Mouse (Mus musculus) brain, adult 10 weeks (tissue): Measurements from ENCODE around the gene Rorc. TPM values are rescaled to one million over a fixed set of nuclear protein-coding genes. Genes with fewer than 3 reads are reported as not detected.

ENCODE experiments used
- polyA plus RNA-seq: library from polyadenylated mRNA; stranded (reverse); fragments of 350-450 nt; fragmentation: Illumina TruSeq; extraction: RNeasy Lipid Tissue Mini Kit (QIAGEN cat#74804); gene quantifications from one replicate; pipeline ENCODE4 v1.2.3, GENCODE M21; 2015; ENCODE audit warnings: low read depth, low replicate concordance

Gene Rorc
- 3.6 TPM for polyA plus RNA-seq

DNA sequence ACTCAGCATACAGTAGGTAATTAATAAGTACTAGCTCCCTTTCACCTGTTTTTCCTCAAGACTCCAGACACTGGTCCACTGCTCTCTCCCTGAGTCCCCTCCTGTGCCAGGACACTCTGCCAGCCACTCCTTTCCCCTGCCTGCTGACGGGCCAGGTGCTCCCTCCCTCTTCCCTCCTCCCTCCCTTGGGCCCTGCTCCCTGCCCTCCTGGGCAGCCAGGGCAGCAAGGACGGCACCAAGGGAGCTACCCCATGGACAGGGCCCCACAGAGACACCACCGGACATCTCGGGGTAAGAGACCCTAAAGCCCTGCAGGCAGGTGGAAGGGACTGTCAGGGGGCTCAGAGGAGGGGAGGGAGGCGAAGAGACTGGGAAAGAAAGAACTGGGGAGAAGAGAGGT is at the start of gene Rorc:
Rorc (plus strand) TSS at position 154 of the 400 bp plus-strand sequence.

DNA sequence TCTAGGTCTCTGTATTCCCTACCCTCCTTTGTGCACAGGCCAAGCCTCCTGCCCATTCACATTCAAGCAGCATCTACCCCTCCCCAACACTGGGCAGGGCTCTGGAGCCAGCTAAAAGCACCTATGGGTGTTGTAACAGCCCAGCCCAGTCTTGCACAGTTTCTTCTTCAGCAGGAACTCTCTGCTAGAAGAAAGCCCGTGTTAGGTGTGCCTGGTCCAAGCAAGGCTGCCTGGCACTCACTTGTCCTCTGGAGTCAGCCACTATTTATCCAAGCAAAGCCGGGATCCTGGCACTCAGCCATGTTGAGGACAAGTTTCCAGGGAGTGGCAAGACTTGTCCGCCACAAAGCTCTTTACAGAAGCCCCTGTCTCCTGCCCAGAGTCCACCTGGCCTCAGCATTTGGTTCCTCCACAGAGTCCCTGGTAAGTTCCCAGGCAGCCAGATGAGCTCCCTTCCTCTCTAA is 30.6 kb upstream of the Rorc start, which contains the start of gene Them5:
Them5 (plus strand) TSS at position 141 of the 464 bp plus-strand sequence.

DNA sequence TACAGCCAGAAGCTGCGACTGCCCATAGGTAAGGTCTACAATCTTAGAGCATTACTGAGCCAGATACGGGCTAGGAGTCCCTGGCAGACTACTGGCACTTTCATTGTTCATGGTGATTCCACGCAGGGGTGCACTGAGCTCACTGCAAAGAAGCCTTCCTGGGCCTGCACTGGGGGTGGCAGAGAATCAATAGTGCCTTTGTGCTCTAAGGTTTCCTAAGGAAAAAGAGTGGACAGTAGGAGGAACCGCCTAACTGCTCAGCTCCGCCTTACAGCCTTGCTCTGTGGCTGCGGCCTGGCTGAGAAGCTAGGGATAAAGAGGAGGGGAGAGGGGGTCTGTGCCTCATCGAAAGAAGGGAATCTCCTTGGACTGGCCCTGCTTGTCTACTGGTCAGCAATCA is 10.5 kb upstream of the Rorc start, which contains the start of gene C2cd4d:
C2cd4d (plus strand) TSS at position 301 of the 400 bp plus-strand sequence.

DNA sequence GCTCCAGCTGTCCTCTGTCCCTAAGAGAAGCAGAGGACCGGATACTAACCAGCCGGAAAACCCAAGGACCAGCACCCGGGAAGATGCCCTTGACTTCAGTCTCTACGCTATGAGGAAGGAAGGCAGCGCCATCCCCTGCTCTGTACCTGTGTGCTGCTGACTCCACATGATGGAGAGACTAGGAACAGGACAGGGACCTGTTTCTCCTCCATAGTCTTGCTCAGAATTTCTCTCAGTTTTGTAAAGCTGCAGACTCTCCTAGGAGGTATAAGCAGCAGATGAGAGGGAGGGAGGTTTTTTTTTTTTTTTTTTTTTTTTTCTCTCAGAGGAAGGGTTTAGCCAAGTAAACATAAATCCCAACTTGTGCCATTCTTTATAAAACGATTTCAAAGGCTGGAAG is 25.6 kb downstream of the Rorc start, which contains the start of gene Lingo4:
Lingo4 (plus strand) TSS at position 301 of the 400 bp plus-strand sequence.

DNA sequence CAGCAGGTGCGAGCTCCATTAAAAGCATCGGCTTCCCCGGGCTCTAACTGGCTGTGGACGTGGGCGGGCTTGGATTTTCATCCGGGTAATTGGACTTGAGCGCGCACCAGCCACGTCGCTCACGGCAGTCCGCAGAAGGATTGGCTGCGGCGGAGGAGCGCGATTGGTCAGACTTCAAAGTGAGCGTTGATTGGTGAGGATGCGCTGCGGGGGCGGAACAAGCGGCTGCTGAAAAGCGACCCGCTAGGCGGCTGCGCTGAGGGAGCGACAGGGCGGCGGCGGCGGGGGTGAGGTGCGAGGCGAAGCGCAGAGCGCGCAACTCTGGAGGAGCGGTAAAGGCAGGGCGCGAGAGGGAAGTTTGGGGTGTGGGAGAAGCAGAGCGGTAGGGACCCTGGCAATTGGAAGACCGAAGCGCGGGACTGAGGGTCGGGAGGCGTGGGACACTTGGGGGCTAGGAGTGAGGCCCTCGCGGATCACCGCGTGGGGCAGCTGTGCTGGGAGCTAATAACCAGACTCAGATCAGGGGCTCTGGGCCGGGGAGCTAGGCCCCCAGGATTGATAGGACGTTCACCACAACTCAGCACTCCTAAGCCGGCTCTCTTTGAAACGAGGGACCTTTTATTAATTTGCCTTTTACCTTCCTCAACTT is 40.6 kb downstream of the Rorc start, which contains the start of gene Tdrkh:
Tdrkh (plus strand) TSS at position 243 of the 649 bp plus-strand sequence.

DNA sequence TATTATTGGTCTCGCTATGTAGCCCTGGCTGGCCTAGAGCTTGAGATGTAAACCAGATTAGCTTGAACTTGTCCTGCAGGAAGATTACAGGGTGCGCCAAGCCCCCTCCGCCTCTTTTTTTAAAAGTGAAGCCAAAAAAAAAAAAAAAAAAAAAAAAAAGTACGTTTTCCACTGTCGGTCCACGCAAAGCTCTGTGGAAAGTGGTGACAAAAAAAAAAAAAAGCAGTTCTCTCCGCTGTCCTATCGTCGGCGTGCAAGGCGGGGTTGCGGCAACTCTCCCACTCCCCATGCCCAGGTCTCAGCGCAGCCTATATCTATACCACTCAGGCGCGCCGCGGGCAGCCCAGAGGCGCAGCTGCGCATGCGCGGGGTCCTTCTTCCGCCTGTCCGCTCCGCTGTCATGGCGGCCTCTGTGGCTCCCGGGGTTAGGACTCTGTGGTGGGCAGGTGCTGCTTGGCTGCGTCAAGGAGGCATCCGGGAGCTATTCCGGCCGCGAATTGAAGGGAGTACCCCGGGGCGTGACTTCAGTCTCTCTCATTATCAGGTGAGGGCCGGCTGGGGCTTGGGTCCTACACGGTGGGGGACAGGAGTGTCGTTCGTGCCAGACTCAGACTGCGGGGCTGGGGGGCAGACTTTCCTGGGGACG is 70.5 kb downstream of the Rorc start, which contains the start of gene Mrpl9:
Mrpl9 (plus strand) TSS at position 368 of the 646 bp plus-strand sequence.

DNA sequence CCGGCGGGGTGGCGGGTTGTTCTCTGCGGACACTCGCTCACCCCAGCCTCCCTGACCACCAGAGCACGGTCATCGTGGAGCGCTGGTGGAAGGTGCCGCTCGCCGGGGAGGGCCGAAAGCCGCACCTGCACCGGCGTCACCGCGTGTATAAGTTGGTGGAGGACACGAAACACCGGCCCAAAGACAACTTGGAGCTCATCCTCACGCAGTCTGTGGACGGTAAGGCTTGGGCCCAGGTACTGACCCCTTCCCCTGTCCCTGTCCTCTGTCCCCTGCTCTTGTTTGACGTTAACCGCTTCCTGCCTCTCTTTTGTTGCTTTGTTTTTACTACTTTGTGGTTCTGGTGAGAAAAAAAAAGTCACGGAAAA is 71.0 kb downstream of the Rorc start, which contains the start of gene Oaz3:
Oaz3 (minus strand) TSS at position 319 of the 368 bp plus-strand sequence.

Other genes with a start within 250 kb of the Rorc start
- not detected for gene Gm10696, start 194.6 kb upstream of the Rorc start, polyA plus RNA-seq
- gene Gm5286, start 176.1 kb upstream of the Rorc start, polyA plus RNA-seq = not detected
- not detected for gene Gm4778, start 108.8 kb upstream of the Rorc start, polyA plus RNA-seq
- 37.3 TPM for gene Them4, start 62.7 kb upstream of the Rorc start, polyA plus RNA-seq
- gene Them5, start 30.7 kb upstream of the Rorc start, polyA plus RNA-seq = not detected
- gene C2cd4d, start 10.4 kb upstream of the Rorc start, polyA plus RNA-seq = 1.3 TPM
- gene Lingo4, start 25.7 kb downstream of the Rorc start, polyA plus RNA-seq = 1.4 TPM
- gene Tdrkh, start 40.5 kb downstream of the Rorc start, polyA plus RNA-seq = 30.5 TPM
- gene Mrpl9, start 70.5 kb downstream of the Rorc start, polyA plus RNA-seq = 62.1 TPM
- not detected for gene Oaz3, start 71.1 kb downstream of the Rorc start, polyA plus RNA-seq
- gene Celf3, start 105.5 kb downstream of the Rorc start, polyA plus RNA-seq = 140 TPM
- 7.8 TPM for gene Riiad1, start 107.5 kb downstream of the Rorc start, polyA plus RNA-seq
- gene Snx27, start 209.9 kb downstream of the Rorc start, polyA plus RNA-seq = 65.7 TPM